In the genomic region with DNA sequence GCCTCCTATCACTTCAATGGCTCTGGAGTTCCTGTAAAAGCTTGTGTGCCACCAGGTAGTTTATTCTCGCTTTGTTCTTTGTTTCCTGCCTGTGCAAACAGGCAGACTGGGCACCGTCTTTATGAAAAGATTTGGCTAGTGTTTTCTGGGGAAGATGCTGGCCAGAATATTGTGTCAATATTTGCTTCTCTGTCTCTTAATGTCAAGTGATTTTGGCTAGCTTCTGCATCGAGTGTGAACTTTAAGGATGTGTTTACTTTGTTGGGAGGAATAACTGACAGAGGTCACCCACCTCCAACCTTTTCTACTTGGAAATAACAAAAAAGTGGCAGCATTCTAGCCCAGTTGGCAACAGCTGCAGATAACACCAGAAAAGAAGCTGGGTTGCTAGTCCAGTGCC, we compare ENCODE assay signal across 30 mouse cellular contexts. TPM values are rescaled to one million over a fixed set of nuclear protein-coding genes. Genes with fewer than 3 reads are reported as not detected.
DNase-seq lines count a peak whose midpoint lies in the region; ATAC-seq and TF ChIP-seq lines count a peak whose summit lies in the region.
"Had no signal": no experiment of that assay in that cellular context is flagged by ENCODE, and none has a peak within 500 bp of the region (broad histone marks: within the 10 kb centered on the region; RNA-seq: fewer than 3 reads in every experiment).

No protein-coding gene starts in this region.

- no peak overlapping the region for H3K9ac ChIP-seq in hindbrain, embryonic 14.5 days
- H3K9ac ChIP-seq in liver, postnatal 0 days (replicated peaks): no peak overlapping the region
- no peak overlapping the region for H3K9ac ChIP-seq in liver, embryonic 11.5 days (ENCODE audit: low read depth, low read length)
- H3K9ac ChIP-seq: embryonic facial prominence, embryonic 12.5 days; embryonic facial prominence, embryonic 15.5 days; forebrain, postnatal 0 days; hindbrain, embryonic 13.5 days had no signal

- WGBS in hindbrain, embryonic 10.5 days: 40% methylated on average over 3 of the region's 3 CpGs
- WGBS in hindbrain, embryonic 14.5 days: 20% methylated on average over 3 of the region's 3 CpGs
- WGBS in liver, postnatal 0 days (ENCODE audit: insufficient replicate concordance): 53% methylated on average over 3 of the region's 3 CpGs
- WGBS in liver, embryonic 11.5 days: 71% methylated on average over 3 of the region's 3 CpGs

- ATAC-seq in hindbrain, embryonic 14.5 days (ENCODE audit: low FRiP score): no peak
- ATAC-seq in liver, postnatal 0 days: no peak
- ATAC-seq in liver, embryonic 11.5 days (replicated peaks; ENCODE audit: low FRiP score): no peak
- ATAC-seq: forebrain, embryonic 14.5 days; forebrain, postnatal 0 days; hindbrain, postnatal 0 days; Patski had no signal

- no peak overlapping the region for H3K4me2 ChIP-seq in hindbrain, embryonic 14.5 days (replicated peaks)
- H3K4me2 ChIP-seq in liver, postnatal 0 days (ENCODE audit: low read depth, low read length): no peak overlapping the region
- H3K4me2 ChIP-seq in liver, embryonic 11.5 days: no peak overlapping the region
- H3K4me2 ChIP-seq: embryonic facial prominence, embryonic 12.5 days; embryonic facial prominence, embryonic 15.5 days; heart, embryonic 11.5 days; hindbrain, embryonic 13.5 days had no signal

- no peaks in the 10 kb centered on the region for H3K9me3 ChIP-seq in hindbrain, embryonic 10.5 days
- no peaks in the 10 kb centered on the region for H3K9me3 ChIP-seq in hindbrain, embryonic 14.5 days (ENCODE audit: control insufficient read depth, low read length)
- no peaks in the 10 kb centered on the region for H3K9me3 ChIP-seq in liver, postnatal 0 days (ENCODE audit: low read length)
- no peaks in the 10 kb centered on the region for H3K9me3 ChIP-seq in liver, embryonic 11.5 days (ENCODE audit: control insufficient read depth, low read length)
- H3K9me3 ChIP-seq: embryonic facial prominence, embryonic 12.5 days; embryonic facial prominence, embryonic 15.5 days; G1E; hindbrain, embryonic 13.5 days had no signal

- TF ChIP-seq EP300 in liver, postnatal 0 days (IDR thresholded peaks at IDR 0.05; ENCODE audit: low read depth): no peak

- peaks cover 59% of the 10 kb centered on the region for H3K4me1 ChIP-seq in hindbrain, embryonic 10.5 days (replicated peaks)
- peaks cover 8% of the 10 kb centered on the region; the same call in 1 of the 2 replicates for H3K4me1 ChIP-seq in hindbrain, embryonic 14.5 days (replicated peaks; ENCODE audit: control insufficient read depth, insufficient read depth, low read length)
- H3K4me1 ChIP-seq in liver, postnatal 0 days (ENCODE audit: insufficient read depth): peaks cover 47% of the 10 kb centered on the region
- H3K4me1 ChIP-seq in liver, embryonic 11.5 days (replicated peaks; ENCODE audit: control insufficient read depth, insufficient read depth, low read length): peaks cover 21% of the 10 kb centered on the region

- no peak for TF ChIP-seq CTCF in liver, postnatal 0 days (IDR thresholded peaks at IDR 0.05; ENCODE audit: low read depth)

- no peak for DNase-seq in hindbrain, embryonic 10.5 days (ENCODE audit: low spot score)
- DNase-seq in hindbrain, embryonic 14.5 days (ENCODE audit: low spot score): no peak
- DNase-seq in liver, postnatal 0 days: no peak
- no peak for DNase-seq in liver, embryonic 11.5 days (ENCODE audit: low spot score)
- DNase-seq in lung, postnatal 36 days: peak; percentile 64
- DNase-seq in lung, postnatal 4 days: no peak
- no peak for DNase-seq in heart, adult 9 months (ENCODE audit: low spot score in 2 of 2)
- DNase-seq: adrenal gland, adult 2 months; adrenal gland, postnatal 14 days; B cell, adult 2 months; cerebellum, adult 11 months; cerebellum, adult 2 months; cerebellum, adult 9-11 months; cerebellum, postnatal 25 days; forebrain, postnatal 0 days; gastrocnemius, postnatal 36 days; heart, adult 2 months had no signal

- peaks cover 3% of the 10 kb centered on the region for H3K27me3 ChIP-seq in hindbrain, embryonic 10.5 days (ENCODE audit: insufficient read depth, poor library complexity, severe bottlenecking)
- H3K27me3 ChIP-seq in hindbrain, embryonic 14.5 days (ENCODE audit: control insufficient read depth, insufficient read depth, low read length): no peaks in the 10 kb centered on the region; the same call in 1 of the 2 replicates
- H3K27me3 ChIP-seq in liver, postnatal 0 days (ENCODE audit: insufficient read depth, low read length): no peaks in the 10 kb centered on the region
- H3K27me3 ChIP-seq in liver, embryonic 11.5 days (replicated peaks; ENCODE audit: control insufficient read depth, insufficient read depth, low read length): no peaks in the 10 kb centered on the region
- H3K27me3 ChIP-seq: CH12.LX; embryonic facial prominence, embryonic 12.5 days; embryonic facial prominence, embryonic 15.5 days; Patski had no signal

- peak overlapping the region; percentile 62; the same call in 1 of the 2 replicates for H3K27ac ChIP-seq in hindbrain, embryonic 10.5 days
- H3K27ac ChIP-seq in hindbrain, embryonic 14.5 days: no peak overlapping the region
- H3K27ac ChIP-seq in liver, postnatal 0 days (ENCODE audit: low read depth): peak overlapping the region; percentile 71
- H3K27ac ChIP-seq in liver, embryonic 11.5 days (ENCODE audit: low read depth, low read length): no peak overlapping the region
- H3K27ac ChIP-seq: embryonic facial prominence, embryonic 12.5 days; embryonic facial prominence, embryonic 15.5 days; heart, adult 2 months; hindbrain, embryonic 13.5 days; hindbrain, postnatal 0 days had no signal

- no peak overlapping the region for H3K4me3 ChIP-seq in hindbrain, embryonic 10.5 days
- no peak overlapping the region for H3K4me3 ChIP-seq in hindbrain, embryonic 14.5 days (replicated peaks; ENCODE audit: low read length)
- H3K4me3 ChIP-seq in liver, postnatal 0 days (ENCODE audit: low read depth, low read length): no peak overlapping the region
- no peak overlapping the region for H3K4me3 ChIP-seq in liver, embryonic 11.5 days (ENCODE audit: low read depth, low read length)
- H3K4me3 ChIP-seq: embryonic facial prominence, embryonic 12.5 days; embryonic facial prominence, embryonic 15.5 days; heart, adult 2 months; hindbrain, embryonic 13.5 days had no signal

- peaks cover 45% of the 10 kb centered on the region for H3K36me3 ChIP-seq in hindbrain, embryonic 10.5 days
- peaks cover 46% of the 10 kb centered on the region for H3K36me3 ChIP-seq in hindbrain, embryonic 14.5 days (replicated peaks; ENCODE audit: control insufficient read depth, insufficient read depth)
- H3K36me3 ChIP-seq in liver, postnatal 0 days (replicated peaks; ENCODE audit: insufficient read depth, low read length): peaks cover 28% of the 10 kb centered on the region
- H3K36me3 ChIP-seq in liver, embryonic 11.5 days (ENCODE audit: control insufficient read depth, insufficient read depth, low read length): peaks cover 22% of the 10 kb centered on the region

RNA-seq across cellular contexts. Expression of gene Tmem268, which starts 4.0 kb away (rescaled TPM):
- 7.6 and 10.2 TPM in 2 replicates for polyA plus RNA-seq in hindbrain, embryonic 10.5 days (2016; fragmentation: Nextera tagmentation; extraction: Ambion mirVana)
- polyA plus RNA-seq in hindbrain, embryonic 14.5 days (2014; fragmentation: Nextera tagmentation; extraction: Ambion mirVana): 4.5 and 4.8 TPM in 2 replicates
- 13.1 and 17.3 TPM in 2 replicates for polyA plus RNA-seq in liver, postnatal 0 days (2015; fragmentation: Nextera tagmentation; extraction: Ambion mirVana)
- 9.0 and 10.2 TPM in 2 replicates for polyA plus RNA-seq in liver, embryonic 11.5 days (2014; fragmentation: Nextera tagmentation; extraction: Ambion mirVana)

RNA-seq across cellular contexts. Expression of gene Atp6v1g1, which starts 10.0 kb away (rescaled TPM):
- 310 and 365 TPM in 2 replicates for polyA plus RNA-seq in hindbrain, embryonic 10.5 days (2016; fragmentation: Nextera tagmentation; extraction: Ambion mirVana)
- polyA plus RNA-seq in hindbrain, embryonic 14.5 days (2014; fragmentation: Nextera tagmentation; extraction: Ambion mirVana): 409 and 428 TPM in 2 replicates
- 148 and 152 TPM in 2 replicates for polyA plus RNA-seq in liver, postnatal 0 days (2015; fragmentation: Nextera tagmentation; extraction: Ambion mirVana)
- 191 and 204 TPM in 2 replicates for polyA plus RNA-seq in liver, embryonic 11.5 days (2014; fragmentation: Nextera tagmentation; extraction: Ambion mirVana)

RNA-seq across cellular contexts. Expression of gene Gm11213, which starts 50.4 kb away (rescaled TPM):
- not detected in 2 replicates for polyA plus RNA-seq in hindbrain, embryonic 10.5 days (2016; fragmentation: Nextera tagmentation; extraction: Ambion mirVana)
- not detected in 2 replicates for polyA plus RNA-seq in hindbrain, embryonic 14.5 days (2014; fragmentation: Nextera tagmentation; extraction: Ambion mirVana)
- not detected in 2 replicates for polyA plus RNA-seq in liver, postnatal 0 days (2015; fragmentation: Nextera tagmentation; extraction: Ambion mirVana)
- polyA plus RNA-seq in liver, embryonic 11.5 days (2014; fragmentation: Nextera tagmentation; extraction: Ambion mirVana): not detected in 2 replicates
- polyA plus RNA-seq: adrenal gland, adult 2 months; cerebellum, adult 2 months; embryonic facial prominence, embryonic 12.5 days; embryonic facial prominence, embryonic 15.5 days; forebrain, embryonic 11.5 days; forebrain, embryonic 14.5 days; forebrain, postnatal 0 days; frontal cortex, adult 2 months; G1E; heart, adult 2 months; heart, embryonic 11.5 days; heart, embryonic 14.5 days; heart, postnatal 0 days; hindbrain, embryonic 13.5 days; hindbrain, postnatal 0 days; Patski had no signal

RNA-seq across cellular contexts. Expression of gene Whrn, which starts 58.8 kb away (rescaled TPM):
- polyA plus RNA-seq in hindbrain, embryonic 10.5 days (2016; fragmentation: Nextera tagmentation; extraction: Ambion mirVana): 6.6 and 6.9 TPM in 2 replicates
- polyA plus RNA-seq in hindbrain, embryonic 14.5 days (2014; fragmentation: Nextera tagmentation; extraction: Ambion mirVana): 5.8 and 8.0 TPM in 2 replicates
- 0.61 and 0.64 TPM in 2 replicates for polyA plus RNA-seq in liver, postnatal 0 days (2015; fragmentation: Nextera tagmentation; extraction: Ambion mirVana)
- 2.0 and 2.4 TPM in 2 replicates for polyA plus RNA-seq in liver, embryonic 11.5 days (2014; fragmentation: Nextera tagmentation; extraction: Ambion mirVana)
- polyA plus RNA-seq: G1E had no signal

Comparison
In these comparisons a context has a peak if more than half of its experiments do, and no peak if none do; other contexts are left out.
1. H3K27ac ChIP-seq: peak in hindbrain, embryonic 10.5 days (single experiment) and liver, postnatal 0 days (single experiment); none in hindbrain, embryonic 14.5 days (single experiment) and liver, embryonic 11.5 days (single experiment).